Mouse (Mus musculus) 3T3-L1 (cell line): ENCODE data around the gene Mkln1.
A peak's percentile ranks its signal among the peaks of the same experiment; 100 is the strongest.
"Not testable (repeated sequence)": the region's sequence is repeated elsewhere in the genome, so short reads cannot be mapped to it uniquely, and the experiment has no call there.

Source experiments
- DNase-seq: peaks from one replicate; pipeline ENCODE4 v3.0.0-alpha.2; 2015; ENCODE audit warnings: low read depth, low spot score

Gene Mkln1

DNA sequence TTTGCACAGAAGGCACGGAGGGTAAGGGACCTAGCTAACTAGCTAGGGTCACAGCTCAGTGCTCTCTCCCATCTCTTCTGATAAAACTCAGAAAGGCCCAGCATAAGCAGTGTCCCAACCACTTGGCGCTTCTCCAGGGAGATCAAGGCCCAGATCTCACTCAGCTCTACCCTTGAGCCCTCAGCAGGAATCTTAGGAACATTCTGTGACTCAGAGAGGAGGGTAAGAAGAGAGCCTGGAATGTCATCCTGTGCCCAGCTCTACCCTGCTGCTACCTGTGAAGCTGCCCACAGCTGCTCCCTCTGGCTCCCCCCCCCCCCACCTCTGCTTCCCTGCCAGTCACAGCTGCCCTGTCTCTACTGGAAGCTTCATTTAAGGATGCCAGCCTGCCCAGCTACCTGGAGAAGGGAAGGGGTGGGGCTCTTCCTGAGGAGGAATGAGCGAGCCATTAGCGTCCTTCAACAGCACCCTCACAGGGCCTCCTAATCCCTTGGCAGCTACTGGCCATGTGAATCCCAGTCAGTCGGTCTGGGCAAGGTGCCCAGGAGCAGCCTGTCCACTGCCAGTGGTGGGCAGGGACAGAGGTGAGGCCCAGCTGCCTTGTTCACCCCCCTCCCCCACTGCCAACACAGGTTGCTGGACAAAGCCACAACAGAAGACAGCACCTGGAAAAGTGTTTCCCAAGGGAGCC is 151.0 kb downstream of the Mkln1 start:
- peak; percentile 78 for DNase-seq

- no peak for DNase-seq
These were observed 152.5 kb downstream of the Mkln1 start for GRCm38 (mm10) chr6:31550876-31551532.

- DNase-seq: peak; percentile 75
These were observed 158.0 kb downstream of the Mkln1 start for GRCm38 (mm10) chr6:31556460-31557100.

- no peak for DNase-seq
These were observed 161.8 kb downstream of the Mkln1 start for GRCm38 (mm10) chr6:31560138-31560959.

GRCm38 (mm10) chr6:31561948-31562347 is 163.4 kb downstream of the Mkln1 start:
- not testable (repeated sequence) for DNase-seq

DNA sequence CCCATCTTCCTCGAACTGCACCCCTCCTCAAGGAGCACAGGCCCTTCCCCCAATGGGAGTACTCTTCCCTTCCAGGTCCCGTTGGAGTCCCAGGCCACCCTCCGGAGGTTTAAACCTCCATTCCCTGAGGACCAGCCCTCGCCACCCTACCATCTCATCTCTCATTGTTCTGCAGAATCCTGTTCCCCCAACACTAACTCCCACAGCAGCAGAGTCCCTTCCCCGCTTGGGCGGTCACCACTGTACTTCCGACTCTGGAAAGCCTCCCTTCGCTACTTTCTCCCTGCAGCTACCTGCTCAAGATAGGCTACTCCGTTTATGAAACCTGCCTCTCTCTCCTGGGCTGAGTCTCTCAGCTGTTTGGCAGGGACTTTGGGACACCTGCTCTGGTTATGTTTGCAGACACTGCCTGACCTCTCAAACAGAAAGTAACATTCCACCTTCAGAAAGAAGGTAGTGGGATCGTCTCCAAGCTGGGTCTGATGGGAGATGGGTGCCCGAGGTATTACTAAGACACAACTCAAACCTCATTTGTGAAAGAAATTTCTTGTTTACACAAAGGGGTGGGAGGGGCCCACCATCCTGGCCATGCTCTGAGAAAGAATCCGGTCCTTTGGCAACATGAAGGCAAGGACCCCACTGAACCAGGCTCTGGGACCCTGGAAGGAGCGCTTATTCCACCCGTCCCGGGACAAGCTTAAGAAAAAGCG is 164.0 kb downstream of the Mkln1 start:
- no peak for DNase-seq

DNA sequence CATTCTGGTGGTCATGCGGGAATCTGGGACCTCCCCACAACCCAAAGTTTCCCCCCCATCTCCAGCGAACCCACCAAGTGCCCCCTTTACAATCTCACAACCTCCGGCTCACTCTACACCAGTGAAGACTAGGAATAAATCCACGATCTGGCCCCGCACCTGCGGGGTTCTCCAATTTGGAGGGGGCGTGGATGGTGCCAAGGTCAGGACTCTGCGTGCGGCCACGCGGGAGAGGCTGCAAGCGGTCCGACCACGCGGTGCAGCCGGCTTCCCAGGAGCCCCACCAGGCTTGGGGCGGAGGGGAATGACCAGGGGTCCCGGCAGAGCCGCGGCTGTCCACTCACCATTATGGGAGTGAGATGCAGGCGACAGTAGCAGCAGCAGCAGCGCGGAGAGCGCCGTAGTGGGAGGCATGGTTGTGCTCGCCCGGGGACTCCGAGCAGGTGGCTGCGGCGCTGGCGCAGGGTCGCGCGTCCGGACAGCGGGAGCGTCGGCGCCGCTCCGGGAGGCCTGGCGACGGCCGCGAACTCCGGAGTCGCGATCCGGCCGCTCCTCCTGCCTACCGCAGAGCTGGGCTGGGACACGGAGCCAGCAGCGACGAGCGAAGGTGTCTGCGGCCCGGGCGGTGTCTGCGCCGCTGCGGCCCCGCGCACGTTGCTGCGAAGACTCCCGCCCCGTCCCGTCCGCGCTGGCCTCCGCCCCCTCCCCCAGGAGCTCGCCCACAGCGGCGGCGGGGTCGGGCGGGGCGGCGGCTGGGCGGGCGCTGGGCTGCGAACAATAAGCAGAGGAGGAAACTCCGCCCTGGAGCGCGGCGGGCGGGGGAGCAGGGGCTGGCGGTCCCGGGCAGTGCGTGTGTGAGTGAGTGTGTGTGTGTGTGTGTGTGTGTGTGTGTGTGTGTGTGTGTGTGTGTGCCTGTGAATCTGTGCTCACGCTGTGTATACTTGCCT is 165.0 kb downstream of the Mkln1 start, which contains the start of gene Podxl:
Gene Podxl (minus strand): TSS at position 747 of the 947 bp plus-strand sequence.
- DNase-seq: no peak

GRCm38 (mm10) chr6:31564182-31564531 is 165.6 kb downstream of the Mkln1 start:
- no peak for DNase-seq

GRCm38 (mm10) chr6:31564901-31565391 is 166.4 kb downstream of the Mkln1 start:
- DNase-seq: no peak
